Mouse (Mus musculus): ENCODE results near the gene Ccdc58.

DNA sequence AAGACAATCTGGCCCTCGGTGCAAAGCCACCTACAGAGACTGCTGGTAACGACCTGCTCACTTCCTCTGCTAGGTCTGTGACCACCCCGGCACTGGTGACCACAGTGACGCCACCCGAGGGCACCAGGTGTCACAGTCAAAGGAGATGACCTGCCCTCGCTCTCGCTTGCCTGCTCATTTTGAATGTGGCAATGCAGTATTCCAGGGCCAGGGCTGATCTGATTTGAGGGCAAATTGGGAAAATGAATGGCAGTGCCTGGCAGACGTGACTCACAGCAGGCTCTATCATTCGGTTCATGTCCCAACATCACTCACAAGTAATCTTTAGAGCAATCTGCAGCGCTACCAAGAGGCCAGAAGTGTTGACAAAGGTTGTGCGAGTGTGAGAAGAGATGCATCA is 15.1 kb upstream of the Ccdc58 start:
- no peak for TF ChIP-seq CTCF (IDR thresholded peaks at IDR 0.05; ENCODE audit: low read depth)
- TF ChIP-seq EP300 (optimal IDR thresholded peaks at IDR 0.05): no peak

Data from stomach, postnatal 0 days (tissue).